Mouse (Mus musculus): ENCODE results near the gene Agps.
"Not testable (repeated sequence)": the region's sequence is repeated elsewhere in the genome, so short reads cannot be mapped to it uniquely, and the experiment has no call there.

The Agps gene

DNA sequence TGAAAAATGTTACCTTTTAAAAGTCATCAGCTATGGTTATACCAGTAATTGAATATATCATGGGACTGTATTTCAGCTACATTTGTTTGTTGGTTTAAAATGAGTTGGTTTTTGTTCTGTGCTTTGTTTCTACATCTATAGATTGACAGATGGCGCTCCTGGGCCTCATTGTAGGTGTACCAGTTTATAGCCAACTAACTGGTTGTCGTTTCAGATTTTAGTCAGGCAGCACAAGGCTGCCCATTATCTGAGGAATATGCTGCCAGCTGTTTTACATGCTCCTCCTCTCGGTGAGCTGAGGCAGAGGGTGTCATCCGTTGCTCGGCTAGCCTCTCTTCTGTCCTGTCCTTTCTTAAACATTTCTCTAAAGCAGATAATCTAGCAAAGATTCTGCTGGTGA lies 94.1 kb downstream of the Agps start:
- in situ Hi-C loops (cut with MboI; ENCODE audit: unreplicated experiment in 2 of 2) = no loop called here

DNA sequence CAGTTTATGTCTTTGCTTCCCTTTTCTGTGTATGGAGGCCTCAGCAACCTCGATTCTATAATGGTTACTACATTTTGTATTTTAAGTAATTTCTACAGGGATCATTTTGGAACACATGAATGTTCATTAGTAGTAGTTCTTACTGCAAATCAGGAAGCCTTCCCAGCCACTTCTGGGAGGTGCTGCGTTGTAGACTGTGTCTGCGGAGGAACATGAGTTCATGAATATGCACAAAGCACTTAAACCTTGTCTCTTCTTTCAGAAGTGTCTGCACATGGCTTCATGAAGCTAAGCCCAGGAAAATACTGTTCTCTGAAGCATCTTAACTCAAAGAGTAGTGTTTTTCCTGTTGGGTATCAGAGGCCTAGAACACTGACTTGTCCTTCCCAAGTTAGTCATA lies 96.0 kb downstream of the Agps start:
- in situ Hi-C loops (cut with MboI; ENCODE audit: unreplicated experiment in 2 of 2) = no loop called here

DNA sequence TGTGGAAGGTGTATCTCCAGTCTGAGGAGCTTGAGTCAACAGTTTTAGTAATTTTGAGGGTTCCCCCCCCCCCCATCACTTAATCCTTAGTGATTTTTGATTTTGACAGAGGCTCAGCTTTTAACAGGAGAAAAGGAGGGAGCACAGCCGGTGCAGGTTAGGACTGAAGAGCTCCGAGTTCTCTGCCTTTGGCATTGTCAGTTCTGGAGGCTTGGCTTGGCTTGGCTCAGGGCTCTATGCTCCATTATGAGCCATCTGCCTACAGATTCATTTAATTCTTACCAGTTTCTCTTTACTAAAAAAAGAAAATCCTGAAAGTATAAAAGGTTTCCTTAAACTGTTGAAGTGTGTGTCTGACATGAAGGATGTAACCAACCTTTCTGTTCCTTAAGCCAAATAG lies 97.2 kb downstream of the Agps start:
- in situ Hi-C loops (cut with MboI; ENCODE audit: unreplicated experiment in 2 of 2) = no loop called here

DNA sequence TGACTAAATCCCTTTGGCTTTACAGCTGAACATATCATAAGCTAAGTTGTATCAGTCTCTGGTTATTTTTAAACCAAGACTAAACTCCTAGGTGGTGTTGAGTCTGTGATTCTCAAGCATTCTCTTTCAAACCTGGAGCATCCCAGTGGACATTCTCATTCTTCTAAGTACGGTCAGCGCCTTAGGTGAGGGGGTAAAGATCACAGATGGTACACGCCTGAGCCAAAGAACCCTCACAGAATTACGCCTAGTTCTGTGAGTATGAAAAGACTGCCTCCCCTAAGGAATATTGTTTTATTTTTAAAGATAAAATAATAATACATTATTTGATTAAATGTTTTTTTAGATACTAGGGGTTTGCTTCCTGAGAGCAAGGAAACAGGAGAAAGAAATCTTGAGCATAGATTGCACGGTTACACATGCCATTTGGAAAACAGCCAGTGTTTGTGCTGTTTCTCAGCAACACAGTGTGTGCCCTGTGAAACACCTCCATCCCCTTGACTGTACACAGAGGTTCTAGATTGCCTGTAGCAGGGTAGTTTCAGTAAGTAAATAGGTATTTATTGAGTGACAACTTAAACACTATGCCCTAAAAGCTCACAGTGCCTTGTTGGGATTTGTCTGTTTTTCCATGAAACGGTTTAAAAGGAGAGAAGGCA lies 97.9 kb downstream of the Agps start:
- in situ Hi-C loops (cut with MboI; ENCODE audit: unreplicated experiment in 2 of 2) = no loop called here

DNA sequence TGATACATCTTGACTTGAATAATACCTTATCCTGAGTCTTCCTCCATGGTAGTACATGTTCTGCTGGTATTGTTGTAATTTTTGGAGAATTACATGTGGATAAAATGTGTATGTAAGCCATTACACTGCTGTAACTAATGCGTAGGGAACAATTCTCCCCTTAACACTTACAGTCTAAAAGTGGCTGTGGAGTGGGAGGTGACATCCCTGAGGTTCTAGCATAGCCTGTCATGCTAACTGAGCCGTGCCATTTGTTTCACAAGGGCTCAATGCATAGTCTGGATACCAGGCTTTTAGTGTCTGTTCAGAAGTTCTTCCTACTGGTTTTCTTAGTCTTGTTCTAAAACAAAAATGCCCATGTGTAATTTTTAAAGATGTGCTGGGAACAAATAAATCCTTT lies 99.0 kb downstream of the Agps start:
- in situ Hi-C loops (cut with MboI; ENCODE audit: unreplicated experiment in 2 of 2) = no loop called here

DNA sequence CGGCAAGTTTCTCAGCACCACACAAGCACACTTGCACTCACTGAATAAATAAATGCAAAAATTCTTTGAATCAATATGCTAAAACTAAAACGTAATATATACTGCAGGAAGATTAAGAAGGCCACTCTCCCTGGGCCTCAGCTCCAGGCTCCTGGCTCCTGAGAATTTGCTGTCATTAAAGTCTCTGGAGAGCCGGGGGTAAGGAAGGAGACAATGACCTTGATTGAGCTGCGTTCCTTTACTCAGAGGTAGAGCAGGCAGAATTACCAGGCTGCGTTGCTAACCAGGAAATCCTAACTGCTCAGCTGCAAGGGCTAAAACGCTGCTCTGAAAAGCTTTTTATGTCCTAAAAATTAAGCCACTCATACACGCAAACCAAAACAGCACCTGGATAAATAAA lies 101.6 kb downstream of the Agps start:
- in situ Hi-C loops (cut with MboI; ENCODE audit: unreplicated experiment in 2 of 2) = no loop called here

DNA sequence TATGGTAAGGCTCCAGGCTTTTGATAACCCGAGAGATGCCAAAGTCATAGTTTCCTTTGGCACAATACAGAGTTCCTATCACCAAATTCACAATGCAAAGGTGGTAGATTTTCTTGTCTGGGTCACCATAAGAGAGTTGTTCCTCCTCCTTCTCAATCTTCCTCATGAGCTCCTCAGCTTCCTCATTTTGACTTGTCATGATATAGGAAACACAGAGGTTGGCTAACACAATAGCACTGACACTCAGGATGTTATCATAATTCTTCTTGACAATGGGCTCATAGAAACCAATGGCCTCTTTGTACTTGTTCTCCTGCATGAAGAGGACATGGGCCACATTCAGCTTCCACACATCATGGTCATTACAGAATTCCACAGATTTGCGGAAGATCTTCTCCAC lies 104.7 kb downstream of the Agps start:
- in situ Hi-C loops (cut with MboI; ENCODE audit: unreplicated experiment in 2 of 2) = not testable (repeated sequence)

DNA sequence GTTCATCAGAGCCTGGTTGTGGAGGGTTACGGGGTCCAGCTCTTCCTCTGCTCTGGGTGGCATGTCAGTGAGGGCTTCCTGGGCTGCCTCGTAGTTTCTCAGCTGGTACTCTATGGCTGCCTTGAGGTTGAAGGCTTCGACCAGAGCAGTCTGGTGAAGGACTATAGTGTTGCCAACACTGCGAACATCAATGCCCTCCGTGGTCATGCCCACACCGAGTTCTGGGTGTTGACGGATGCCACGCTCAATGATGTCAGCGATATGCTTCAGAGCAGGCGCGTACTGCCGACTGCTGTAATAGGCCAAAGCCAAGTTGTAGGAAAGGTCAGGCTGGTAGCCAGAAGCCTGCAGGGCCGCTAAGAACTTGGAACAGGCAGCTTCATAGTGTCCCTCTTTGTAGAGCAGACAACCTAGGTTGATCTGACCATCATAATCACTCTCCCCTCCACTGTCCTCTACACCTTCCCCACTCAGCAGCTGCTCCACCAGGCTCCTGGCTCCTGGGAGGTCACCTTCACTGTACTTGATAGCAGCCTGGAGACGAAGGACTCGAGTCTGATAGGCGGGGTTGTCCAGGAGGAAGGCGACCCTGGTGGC lies 105.6 kb downstream of the Agps start:
- in situ Hi-C loops (cut with MboI; ENCODE audit: unreplicated experiment in 2 of 2) = not testable (repeated sequence)

DNA sequence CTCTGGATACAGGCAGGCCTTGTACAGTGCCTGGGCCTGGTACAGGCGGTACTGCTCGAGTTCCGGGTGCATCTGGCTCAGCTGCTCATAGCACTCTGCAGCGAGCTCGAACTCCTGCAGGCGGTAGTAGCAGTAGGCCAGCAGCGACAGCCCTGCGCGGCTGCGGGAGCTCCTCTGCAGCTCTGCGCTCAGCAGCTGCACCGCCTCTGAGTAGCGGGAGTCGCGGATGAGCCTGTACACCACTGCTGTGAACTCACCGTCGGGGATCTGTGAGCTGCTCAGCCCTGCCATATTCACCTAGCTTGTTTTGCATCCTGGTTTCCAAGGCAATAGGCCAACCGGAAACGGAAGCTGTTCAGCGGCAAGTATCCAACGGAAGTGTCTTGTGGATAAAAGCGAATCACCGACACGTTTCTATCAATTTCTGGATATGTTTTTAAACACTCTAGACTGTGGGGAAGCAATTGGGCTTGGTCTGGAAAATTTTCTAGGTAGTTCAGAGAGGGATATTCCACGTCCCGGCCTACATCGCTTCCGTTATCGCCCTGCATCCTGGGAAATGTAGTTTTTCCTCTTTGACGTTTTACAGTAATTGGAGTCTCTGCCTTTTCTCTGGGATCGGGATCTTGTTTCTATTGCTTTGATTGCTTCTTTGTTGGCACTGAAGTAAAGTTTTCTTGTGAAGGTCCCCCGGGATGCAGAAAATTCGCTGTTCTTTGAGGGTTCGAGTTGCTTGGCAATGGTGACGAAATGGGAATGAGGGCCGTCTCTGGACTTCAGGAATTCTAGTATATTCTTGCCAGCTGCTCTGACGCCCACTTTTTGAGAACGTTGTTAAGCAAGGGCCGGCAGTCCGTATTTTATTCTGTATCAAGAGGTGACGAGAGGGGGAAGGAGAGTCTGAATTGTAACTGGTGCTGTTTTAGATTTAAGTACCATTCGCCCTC lies 106.4 kb downstream of the Agps start, which contains the start of gene Ttc30b:
Ttc30b (minus strand) TSS at position 469 of the 947 bp plus-strand sequence.
- in situ Hi-C loops (cut with MboI; ENCODE audit: unreplicated experiment in 2 of 2) = no loop called here

DNA sequence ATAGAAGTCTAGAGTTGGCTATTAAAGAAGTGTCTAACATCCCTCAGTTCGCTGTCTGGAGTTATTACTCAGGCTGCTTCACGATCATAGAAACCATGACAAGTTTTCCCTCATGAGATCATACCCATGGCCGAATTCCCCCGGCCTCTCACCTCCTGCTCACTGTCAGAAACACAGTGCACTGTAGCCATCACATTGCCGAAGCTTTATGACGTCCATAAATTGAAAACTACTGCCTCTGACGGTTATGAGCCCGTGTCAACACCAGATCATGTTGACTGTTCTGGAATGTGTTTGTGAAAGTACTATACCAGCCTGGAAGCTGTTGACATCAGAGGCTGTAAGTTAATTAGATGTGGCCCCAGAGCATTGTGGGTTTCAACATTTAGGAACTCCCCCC lies 118.7 kb downstream of the Agps start:
- in situ Hi-C loops (cut with MboI; ENCODE audit: unreplicated experiment in 2 of 2) = loop anchor here (5.0 to 25.0 kb wide), 3 partner anchors 63 to 1263 kb away; partner anchors contain the start of genes Hoxd10 (in 1 of the 2), Hoxd11 (in 1 of the 2), Hoxd12 (in 1 of the 2) and Hoxd3 (in 1 of the 2)

DNA sequence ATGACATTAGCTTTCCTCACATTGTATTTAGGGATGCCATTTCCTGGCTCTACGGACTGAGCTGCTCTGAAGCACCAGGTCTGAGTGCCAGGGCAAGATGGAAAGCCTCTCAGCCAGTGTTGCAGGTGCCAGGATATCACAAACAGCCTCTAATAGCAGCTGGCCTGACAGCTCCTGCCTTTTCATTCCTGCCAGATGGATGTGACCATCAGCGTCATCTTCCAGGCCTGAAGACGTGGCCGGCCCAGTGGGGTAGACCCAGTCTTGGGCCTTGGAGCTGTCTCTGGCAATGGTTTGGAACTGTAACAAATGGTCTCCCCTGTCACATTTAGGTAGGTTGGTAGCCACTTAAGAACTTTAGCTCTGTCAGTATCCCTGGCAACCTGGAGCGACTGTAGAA lies 121.3 kb downstream of the Agps start:
- in situ Hi-C loops (cut with MboI; ENCODE audit: unreplicated experiment in 2 of 2) = loop anchor here (5.0 to 25.0 kb wide), 3 partner anchors 66 to 1266 kb away; partner anchors contain the start of genes Hoxd10 (in 1 of the 2), Hoxd11 (in 1 of the 2), Hoxd12 (in 1 of the 2) and Hoxd3 (in 1 of the 2)

DNA sequence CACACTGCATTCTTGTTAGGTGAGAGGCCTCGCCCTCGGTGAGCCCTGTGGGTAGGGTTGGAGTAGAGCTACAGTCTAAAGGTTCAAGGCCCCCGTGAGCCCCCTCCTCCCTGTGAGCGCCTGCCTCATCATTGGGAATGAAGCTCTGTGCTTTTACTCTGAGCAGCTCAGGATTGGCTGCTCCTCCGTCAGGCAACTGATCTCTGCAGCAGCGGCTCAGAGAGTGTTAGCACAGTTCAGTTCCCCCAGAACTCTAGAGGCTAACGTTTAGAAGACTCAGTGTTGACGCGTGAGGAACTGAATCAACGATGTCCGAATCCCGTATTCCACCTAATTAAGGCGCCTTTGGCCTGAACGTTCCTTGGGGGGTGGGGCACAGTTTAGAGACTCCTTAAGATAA lies 123.7 kb downstream of the Agps start:
- in situ Hi-C loops (cut with MboI; ENCODE audit: unreplicated experiment in 2 of 2) = loop anchor here (25.0 kb wide), 2 partner anchors 1243 to 1268 kb away; partner anchors contain the start of genes Hoxd10 (in 1 of the 2), Hoxd11 (in 1 of the 2), Hoxd12 (in 1 of the 2) and Hoxd3 (in 1 of the 2)

DNA sequence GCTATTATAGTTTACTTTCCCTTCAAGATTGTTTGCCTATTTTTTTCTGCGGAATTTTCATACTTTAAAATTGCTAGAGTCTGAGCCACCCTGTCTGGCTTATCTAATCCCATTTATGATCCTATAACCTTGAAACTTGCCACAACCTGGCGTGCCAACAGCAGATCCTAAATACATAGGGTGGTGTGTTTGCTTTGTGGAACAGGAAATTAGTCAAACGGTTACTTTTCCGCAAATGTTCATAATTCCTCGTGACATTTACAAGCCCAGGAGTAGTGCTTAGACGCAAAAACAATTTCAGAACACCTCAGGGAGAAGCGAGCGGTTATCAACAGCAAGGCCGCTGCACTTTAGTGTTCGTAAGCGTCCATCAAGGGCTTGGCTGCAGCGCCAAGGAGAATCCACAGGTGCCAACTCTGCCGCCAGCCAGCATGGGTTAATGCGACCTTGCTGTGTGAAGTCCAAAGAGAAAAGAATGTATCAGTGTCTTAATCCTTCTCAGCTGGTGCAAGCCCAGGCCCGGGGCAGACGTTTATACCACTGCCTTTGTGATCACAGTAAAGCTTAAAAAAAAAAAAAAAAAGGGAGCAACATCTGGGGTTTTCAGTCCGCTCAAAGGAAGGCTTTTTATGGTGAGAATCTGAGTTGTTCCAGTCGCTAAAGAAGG lies 127.3 kb downstream of the Agps start:
- in situ Hi-C loops (cut with MboI; ENCODE audit: unreplicated experiment in 2 of 2) = loop anchor here (25.0 kb wide), 2 partner anchors 1247 to 1272 kb away; partner anchors contain the start of genes Hoxd10 (in 1 of the 2), Hoxd11 (in 1 of the 2), Hoxd12 (in 1 of the 2) and Hoxd3 (in 1 of the 2)

DNA sequence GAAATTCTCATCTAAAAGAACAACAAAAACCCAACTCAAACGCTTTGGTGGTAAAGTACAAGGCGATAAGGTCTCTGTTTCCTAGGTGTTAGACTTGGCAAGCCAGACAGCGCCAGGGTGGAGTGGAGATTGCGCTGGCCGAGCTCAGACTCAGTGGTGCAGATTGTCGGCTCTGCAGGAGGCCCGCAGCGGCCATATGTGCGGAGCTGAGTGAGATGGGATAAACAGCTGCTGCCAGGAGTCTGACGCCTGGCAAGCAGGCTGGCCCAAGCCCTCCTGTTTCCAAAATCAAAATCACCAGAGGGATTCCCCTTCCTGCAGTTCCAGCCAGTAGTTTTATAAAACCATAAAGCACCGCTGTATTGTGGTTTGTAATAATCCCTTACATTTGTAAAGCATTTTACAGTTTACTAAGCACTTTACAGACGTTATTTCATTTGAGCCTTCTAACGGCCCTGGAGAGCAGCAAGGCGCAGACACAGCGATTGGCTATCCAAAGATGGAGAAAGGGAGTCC lies 127.9 kb downstream of the Agps start:
- in situ Hi-C loops (cut with MboI; ENCODE audit: unreplicated experiment in 2 of 2) = loop anchor here (5.0 to 25.0 kb wide), 4 partner anchors 73 to 1273 kb away; partner anchors contain the start of genes Hoxd10 (in 1 of the 2), Hoxd11 (in 1 of the 2), Hoxd12 (in 1 of the 2) and Hoxd3 (in 1 of the 2)

DNA sequence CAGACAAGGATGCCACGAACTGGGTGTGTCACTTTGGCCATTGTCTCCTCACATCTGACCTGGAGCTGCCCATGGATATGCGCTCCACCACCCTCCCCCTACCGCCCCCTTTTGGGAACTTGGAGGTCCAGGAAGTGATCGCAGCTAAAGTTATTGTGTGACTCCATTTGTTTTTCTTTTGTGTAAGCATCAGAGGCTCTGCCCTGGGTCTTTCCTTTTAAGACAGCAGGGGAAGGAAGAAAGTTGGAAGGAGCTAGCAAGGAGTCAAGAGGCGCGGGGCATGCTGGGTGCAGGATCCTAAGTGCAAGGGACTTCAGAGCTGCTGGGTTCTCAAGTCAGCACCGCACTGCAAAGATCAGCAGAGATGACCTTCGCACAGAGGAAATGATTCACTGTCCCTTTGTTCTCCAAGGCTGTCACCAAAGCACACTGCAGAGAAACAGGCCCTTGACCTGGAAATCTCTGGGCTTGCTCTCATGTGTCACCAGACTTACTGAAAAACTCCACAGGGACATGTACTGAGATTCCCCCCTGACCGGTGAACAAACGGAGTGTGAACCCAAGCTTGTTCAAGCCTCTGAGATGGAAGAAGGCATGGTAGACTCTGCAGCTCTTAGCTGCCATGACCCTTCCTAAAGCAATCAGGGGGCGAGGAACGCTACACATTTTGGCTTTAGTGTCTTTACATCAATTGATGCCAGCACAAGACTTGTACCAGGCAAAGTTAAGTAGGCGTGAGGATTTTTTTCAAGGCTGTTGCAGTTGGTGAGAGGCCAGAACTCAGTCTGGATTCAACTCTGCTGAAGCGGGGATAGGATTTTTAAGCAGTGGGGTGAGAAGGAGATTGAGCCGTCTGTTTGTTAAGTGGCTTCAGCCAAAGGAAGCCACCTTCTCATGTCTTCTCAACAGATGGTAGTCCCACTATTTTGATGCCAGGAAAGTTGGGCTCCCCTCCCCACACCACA lies 128.7 kb downstream of the Agps start:
- in situ Hi-C loops (cut with MboI; ENCODE audit: unreplicated experiment in 2 of 2) = loop anchor here (5.0 to 25.0 kb wide), 4 partner anchors 73 to 1273 kb away; partner anchors contain the start of genes Hoxd10 (in 1 of the 2), Hoxd11 (in 1 of the 2), Hoxd12 (in 1 of the 2) and Hoxd3 (in 1 of the 2)

DNA sequence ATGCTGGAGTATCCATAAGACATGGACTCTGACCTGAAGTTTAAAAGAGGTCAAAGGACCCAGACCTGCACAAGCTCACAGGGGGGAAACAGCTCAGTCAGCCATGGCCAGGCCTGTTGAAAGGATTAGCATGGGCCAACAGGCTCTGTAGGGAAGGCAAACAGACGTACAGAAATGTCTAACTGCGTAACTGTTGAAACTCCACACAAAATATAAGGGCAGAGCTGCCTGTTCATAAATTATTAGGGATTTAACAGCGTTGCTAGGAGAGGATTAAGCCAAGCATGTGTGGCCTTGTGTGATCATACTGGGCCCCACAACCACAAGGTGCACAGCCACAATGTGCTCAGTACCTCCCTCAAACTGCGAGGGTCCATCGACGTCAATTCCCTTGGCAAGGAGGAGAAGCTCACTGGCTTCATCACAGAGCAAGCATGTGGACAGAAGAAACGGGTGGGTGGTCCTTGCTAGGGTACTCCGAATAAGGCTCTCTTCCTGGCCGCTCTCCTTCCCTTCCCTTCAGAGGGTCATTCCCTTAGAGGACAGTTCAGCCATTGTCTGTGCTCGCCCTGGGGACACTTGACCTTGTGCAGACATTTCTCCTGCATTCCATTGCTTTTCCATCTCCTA lies 131.3 kb downstream of the Agps start:
- in situ Hi-C loops (cut with MboI; ENCODE audit: unreplicated experiment in 2 of 2) = loop anchor here (5.0 to 25.0 kb wide), 4 partner anchors 76 to 1276 kb away; partner anchors contain the start of genes Hoxd10 (in 1 of the 2), Hoxd11 (in 1 of the 2), Hoxd12 (in 1 of the 2) and Hoxd3 (in 1 of the 2)

DNA sequence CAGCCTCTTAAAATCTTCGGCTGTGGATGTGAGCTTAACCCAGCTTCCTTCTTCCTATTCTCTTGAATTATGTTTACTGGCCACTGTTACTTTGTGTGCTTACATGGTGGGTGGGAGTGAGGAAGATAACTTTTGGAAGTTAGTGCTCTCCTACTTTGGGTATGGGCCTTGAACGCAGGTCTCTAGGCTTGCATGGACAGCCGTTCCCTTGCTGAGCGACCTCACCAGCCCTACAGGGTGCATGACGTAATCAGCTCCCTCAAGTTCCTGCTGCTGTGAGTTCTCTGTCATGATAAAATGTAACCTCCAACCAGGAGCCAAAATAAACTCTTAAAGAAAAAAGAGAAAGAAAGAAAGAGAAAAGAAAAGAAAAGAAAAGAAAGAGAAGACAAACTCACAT lies 132.1 kb downstream of the Agps start:
- in situ Hi-C loops (cut with MboI; ENCODE audit: unreplicated experiment in 2 of 2) = loop anchor here (5.0 to 25.0 kb wide), 4 partner anchors 77 to 1277 kb away; partner anchors contain the start of genes Hoxd10 (in 1 of the 2), Hoxd11 (in 1 of the 2), Hoxd12 (in 1 of the 2) and Hoxd3 (in 1 of the 2)
